Mouse (Mus musculus): ENCODE results near the gene Olfr661. TPM values are rescaled to one million over a fixed set of nuclear protein-coding genes. Genes with fewer than 3 reads are reported as not detected.

Gene Olfr661
- not detected in 2 replicates for polyA plus RNA-seq (2012; rRNA removed)

- TF ChIP-seq POLR2A (IDR thresholded peaks at IDR 0.05; ENCODE audit: borderline replicate concordance, extremely low read depth, insufficient read depth, insufficient read length, poor library complexity, severe bottlenecking) (no peak), CTCF (IDR thresholded peaks at IDR 0.05; ENCODE audit: borderline replicate concordance, extremely low read depth, insufficient read depth, insufficient read length) (no peak)
These were observed at the start of gene Olfr661 for GRCm38 (mm10) chr7:104686201-104686600. Olfr661 (plus strand) TSS chr7:104686501.

GRCm38 (mm10) chr7:104646841-104647482 lies 39.3 kb upstream of the Olfr661 start, which contains the start of gene Olfr658:
Olfr658 (minus strand) TSS chr7:104647305.
- TF ChIP-seq CTCF (IDR thresholded peaks at IDR 0.05; ENCODE audit: borderline replicate concordance, extremely low read depth, insufficient read depth, insufficient read length), result peak; percentile 62
- TF ChIP-seq POLR2A (IDR thresholded peaks at IDR 0.05; ENCODE audit: borderline replicate concordance, extremely low read depth, insufficient read depth, insufficient read length, poor library complexity, severe bottlenecking), result no peak
- DNase-seq (ENCODE audit: low read depth), result peak; percentile 77

More at GRCm38 (mm10) chr7:104686201-104686600, at the start of gene Olfr661:
- no peak for DNase-seq (ENCODE audit: low read depth)

- DNase-seq (ENCODE audit: low read depth), result no peak
- TF ChIP-seq POLR2A (IDR thresholded peaks at IDR 0.05; ENCODE audit: borderline replicate concordance, extremely low read depth, insufficient read depth, insufficient read length, poor library complexity, severe bottlenecking) (no peak), CTCF (IDR thresholded peaks at IDR 0.05; ENCODE audit: borderline replicate concordance, extremely low read depth, insufficient read depth, insufficient read length) (no peak)
These were observed 19.8 kb upstream of the Olfr661 start, which contains the start of gene Olfr659 for GRCm38 (mm10) chr7:104666453-104666852. Olfr659 (plus strand) TSS chr7:104666753.

Other genes with a start within 250 kb of the Olfr661 start
- gene Trim30a, start 221.3 kb upstream of the Olfr661 start, polyA plus RNA-seq (2012; rRNA removed), result 0.64 and 0.79 TPM in 2 replicates
- gene Trim30d, start 178.7 kb upstream of the Olfr661 start, polyA plus RNA-seq (2012; rRNA removed), result 0.21 and 0.33 TPM in 2 replicates
- gene Olfr651, start 136.4 kb upstream of the Olfr661 start, polyA plus RNA-seq (2012; rRNA removed), result not detected in 2 replicates
- gene Olfr652, start 125.6 kb upstream of the Olfr661 start, polyA plus RNA-seq (2012; rRNA removed), result not detected in 2 replicates
- not detected in 2 replicates for gene Olfr653, start 109.2 kb upstream of the Olfr661 start, polyA plus RNA-seq (2012; rRNA removed)
- gene Olfr654, start 99.5 kb upstream of the Olfr661 start, polyA plus RNA-seq (2012; rRNA removed), result not detected in 2 replicates
- gene Olfr655, start 84.7 kb upstream of the Olfr661 start, polyA plus RNA-seq (2012; rRNA removed), result not detected in 2 replicates
- gene Olfr656, start 72.5 kb upstream of the Olfr661 start, polyA plus RNA-seq (2012; rRNA removed), result not detected in 2 replicates
- gene Olfr657, start 61.7 kb upstream of the Olfr661 start, polyA plus RNA-seq (2012; rRNA removed), result not detected in 2 replicates
- gene Olfr658, start 39.2 kb upstream of the Olfr661 start, polyA plus RNA-seq (2012; rRNA removed), result 0.04 and 0.08 TPM in 2 replicates
- not detected in 2 replicates for gene Olfr659, start 19.7 kb upstream of the Olfr661 start, polyA plus RNA-seq (2012; rRNA removed)
- not detected in 2 replicates for gene Usp17le, start 91.0 kb downstream of the Olfr661 start, polyA plus RNA-seq (2012; rRNA removed)
- gene Usp17lb, start 156.1 kb downstream of the Olfr661 start, polyA plus RNA-seq (2012; rRNA removed), result not detected in 2 replicates
- not detected in 2 replicates for gene Usp17la, start 170.5 kb downstream of the Olfr661 start, polyA plus RNA-seq (2012; rRNA removed)
- not detected in 2 replicates for gene Olfr665, start 191.5 kb downstream of the Olfr661 start, polyA plus RNA-seq (2012; rRNA removed)
- gene Olfr666, start 209.5 kb downstream of the Olfr661 start, polyA plus RNA-seq (2012; rRNA removed), result not detected in 2 replicates
- gene Olfr667, start 235.0 kb downstream of the Olfr661 start, polyA plus RNA-seq (2012; rRNA removed), result not detected in 2 replicates
- gene Olfr668, start 241.6 kb downstream of the Olfr661 start, polyA plus RNA-seq (2012; rRNA removed), result not detected in 2 replicates
- gene Olfr669, start 247.7 kb downstream of the Olfr661 start, polyA plus RNA-seq (2012; rRNA removed), result not detected in 2 replicates